Mouse (Mus musculus) thymus, adult 2 months (tissue): ENCODE measurements around the gene Natd1.

ENCODE experiments used
- CTCF ChIP-seq: fragments of 200-500 bp; IDR thresholded peaks from 2 replicates; pipeline ENCODE4 v1.5.1; 2012; ENCODE audit warnings: mild to moderate bottlenecking, control low read depth, low read length, moderate library complexity, borderline replicate concordance; ENCODE audit not compliant: control insufficient read depth, poor library complexity, insufficient read depth; ENCODE audit errors: extremely low read depth
- POLR2A ChIP-seq: fragments of 200-500 bp; IDR thresholded peaks from 2 replicates; pipeline ENCODE4 v1.6.1; 2012; ENCODE audit warnings: mild to moderate bottlenecking, low read length, control low read depth, moderate library complexity; ENCODE audit not compliant: control insufficient read depth, poor library complexity, insufficient read depth; ENCODE audit errors: extremely low read depth

DNA sequence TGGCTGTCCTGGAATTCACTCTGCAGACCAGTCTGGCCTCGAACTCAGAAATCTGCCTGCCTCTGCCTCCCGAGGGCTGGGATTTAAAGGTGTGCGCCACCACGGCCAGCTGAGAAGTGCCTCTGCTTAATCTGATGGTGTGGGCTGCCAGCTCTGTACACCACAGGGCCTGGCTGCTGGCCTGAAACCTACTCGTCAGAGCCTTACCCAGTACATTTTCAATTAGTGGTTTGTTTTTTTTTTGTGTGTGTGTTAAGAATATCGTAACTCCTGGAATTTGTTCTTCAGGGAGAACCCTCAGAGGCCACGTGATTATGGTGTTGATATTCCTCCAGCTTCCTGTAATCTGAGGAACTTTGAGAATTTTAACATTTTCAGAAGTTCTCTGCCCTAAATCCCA is 12.5 kb downstream of the Natd1 start:
- TF ChIP-seq CTCF (no peak), POLR2A (no peak)
